Mouse (Mus musculus): ENCODE measurements around the gene Tbc1d5. TPM values are rescaled to one million over a fixed set of nuclear protein-coding genes. Genes with fewer than 3 reads are reported as not detected.

The Tbc1d5 gene
- polyA plus RNA-seq, 1 experiment, result 6.7 TPM

- no peaks in the 10 kb centered on the region for H3K79me2 ChIP-seq (ENCODE audit: control insufficient read depth, insufficient read depth)
- H3K4me3 ChIP-seq (ENCODE audit: insufficient read depth, poor library complexity, severe bottlenecking), result no peak overlapping the region
- H3K79me3 ChIP-seq (ENCODE audit: low read depth), result no peaks in the 10 kb centered on the region
- no peaks in the 10 kb centered on the region for H3K27me3 ChIP-seq (ENCODE audit: control insufficient read depth, insufficient read depth, insufficient read length)
- H3ac ChIP-seq (ENCODE audit: control insufficient read depth, insufficient read length, low read depth), result no peak overlapping the region
- H3K36me3 ChIP-seq (ENCODE audit: control insufficient read depth, insufficient read depth), result no peaks in the 10 kb centered on the region
- TF ChIP-seq USF1 (IDR thresholded peaks at IDR 0.05; ENCODE audit: low read depth), result no peak
- TF ChIP-seq CTCF (IDR thresholded peaks at IDR 0.05; ENCODE audit: control insufficient read depth, insufficient read depth, insufficient read length), result no peak
- no peak for TF ChIP-seq MYOG (IDR thresholded peaks at IDR 0.05; ENCODE audit: control insufficient read depth, extremely low read depth, insufficient read length)
- TF ChIP-seq FOSL1 (IDR thresholded peaks at IDR 0.05; ENCODE audit: insufficient read depth, low read length, poor library complexity, severe bottlenecking), result no peak
- TF ChIP-seq MYOD1 (IDR thresholded peaks at IDR 0.05; ENCODE audit: control insufficient read depth, insufficient read length, low read depth), result no peak
- no peak for TF ChIP-seq MAX (IDR thresholded peaks at IDR 0.05)
- no peak for TF ChIP-seq CEBPB (IDR thresholded peaks at IDR 0.05; ENCODE audit: low read depth)
These were observed 428.3 kb downstream of the Tbc1d5 start for GRCm38 (mm10) chr17:50750874-50751273.

DNA sequence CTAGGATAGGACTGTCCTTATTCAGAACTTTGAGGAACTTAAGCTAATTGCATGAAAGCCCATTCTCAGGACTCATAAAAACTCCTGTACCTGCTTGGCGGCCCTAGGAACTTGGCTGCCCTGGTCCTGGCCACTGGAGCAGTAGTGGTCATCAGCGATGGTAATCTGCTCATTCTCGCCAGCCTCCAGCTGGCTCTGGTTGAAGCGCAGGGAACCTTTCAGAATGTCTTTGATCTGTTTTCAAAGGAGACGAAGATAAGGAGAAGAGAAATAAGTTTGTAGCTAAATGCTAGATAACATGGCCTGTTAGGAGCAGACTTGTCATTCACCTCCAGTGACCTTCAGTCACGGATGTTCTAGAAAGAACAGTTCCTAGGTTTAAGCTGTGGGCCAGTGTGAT is 437.8 kb downstream of the Tbc1d5 start:
- TF ChIP-seq MYOG (IDR thresholded peaks at IDR 0.05; ENCODE audit: control insufficient read depth, extremely low read depth, insufficient read length), result no peak
- TF ChIP-seq FOSL1 (IDR thresholded peaks at IDR 0.05; ENCODE audit: insufficient read depth, low read length, poor library complexity, severe bottlenecking), result no peak
- no peak for TF ChIP-seq CEBPB (IDR thresholded peaks at IDR 0.05; ENCODE audit: low read depth)
- TF ChIP-seq MAX (IDR thresholded peaks at IDR 0.05), result no peak
- no peak for TF ChIP-seq MYOD1 (IDR thresholded peaks at IDR 0.05; ENCODE audit: control insufficient read depth, insufficient read length, low read depth)
- TF ChIP-seq CTCF (IDR thresholded peaks at IDR 0.05; ENCODE audit: control insufficient read depth, insufficient read depth, insufficient read length), result no peak
- TF ChIP-seq USF1 (IDR thresholded peaks at IDR 0.05; ENCODE audit: low read depth), result no peak
- Histone ChIP-seq H3K36me3 (ENCODE audit: control insufficient read depth, insufficient read depth) (no peaks in the 10 kb centered on the region), H3K79me2 (ENCODE audit: control insufficient read depth, insufficient read depth) (no peaks in the 10 kb centered on the region), H3K4me3 (ENCODE audit: insufficient read depth, poor library complexity, severe bottlenecking) (no peak overlapping the region), H3K27me3 (ENCODE audit: control insufficient read depth, insufficient read depth, insufficient read length) (no peaks in the 10 kb centered on the region), H3K79me3 (ENCODE audit: low read depth) (no peaks in the 10 kb centered on the region), H3ac (ENCODE audit: control insufficient read depth, insufficient read length, low read depth) (no peak overlapping the region)

DNA sequence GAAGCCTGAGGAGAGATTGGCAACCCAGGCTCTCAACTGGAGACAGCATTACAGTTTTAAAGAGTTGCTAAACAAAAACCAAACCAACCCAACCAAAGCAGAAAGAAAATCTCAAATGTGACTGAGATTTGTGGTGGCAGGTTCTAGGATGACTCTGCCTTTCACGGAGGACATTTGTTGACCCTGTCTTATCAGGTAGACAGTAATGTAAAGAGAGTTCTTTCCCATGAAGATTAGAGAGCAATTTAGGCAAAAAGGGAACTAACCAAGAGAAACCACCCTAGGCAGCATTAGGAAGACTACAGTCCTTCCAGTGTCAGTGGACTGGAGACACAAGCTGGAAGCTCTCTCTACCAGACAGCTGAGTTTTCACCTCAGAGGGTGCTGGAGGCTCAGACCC is 438.3 kb downstream of the Tbc1d5 start:
- H3K79me2 ChIP-seq (ENCODE audit: control insufficient read depth, insufficient read depth), result no peaks in the 10 kb centered on the region
- no peaks in the 10 kb centered on the region for H3K79me3 ChIP-seq (ENCODE audit: low read depth)
- no peak overlapping the region for H3K4me3 ChIP-seq (ENCODE audit: insufficient read depth, poor library complexity, severe bottlenecking)
- no peaks in the 10 kb centered on the region for H3K27me3 ChIP-seq (ENCODE audit: control insufficient read depth, insufficient read depth, insufficient read length)
- H3K36me3 ChIP-seq (ENCODE audit: control insufficient read depth, insufficient read depth), result no peaks in the 10 kb centered on the region
- H3ac ChIP-seq (ENCODE audit: control insufficient read depth, insufficient read length, low read depth), result no peak overlapping the region
- TF ChIP-seq MYOD1 (IDR thresholded peaks at IDR 0.05; ENCODE audit: control insufficient read depth, insufficient read length, low read depth), result no peak
- TF ChIP-seq MAX (IDR thresholded peaks at IDR 0.05), result no peak
- TF ChIP-seq CTCF (IDR thresholded peaks at IDR 0.05; ENCODE audit: control insufficient read depth, insufficient read depth, insufficient read length), result no peak
- TF ChIP-seq USF1 (IDR thresholded peaks at IDR 0.05; ENCODE audit: low read depth), result no peak
- no peak for TF ChIP-seq MYOG (IDR thresholded peaks at IDR 0.05; ENCODE audit: control insufficient read depth, extremely low read depth, insufficient read length)
- TF ChIP-seq FOSL1 (IDR thresholded peaks at IDR 0.05; ENCODE audit: insufficient read depth, low read length, poor library complexity, severe bottlenecking), result no peak
- no peak for TF ChIP-seq CEBPB (IDR thresholded peaks at IDR 0.05; ENCODE audit: low read depth)

DNA sequence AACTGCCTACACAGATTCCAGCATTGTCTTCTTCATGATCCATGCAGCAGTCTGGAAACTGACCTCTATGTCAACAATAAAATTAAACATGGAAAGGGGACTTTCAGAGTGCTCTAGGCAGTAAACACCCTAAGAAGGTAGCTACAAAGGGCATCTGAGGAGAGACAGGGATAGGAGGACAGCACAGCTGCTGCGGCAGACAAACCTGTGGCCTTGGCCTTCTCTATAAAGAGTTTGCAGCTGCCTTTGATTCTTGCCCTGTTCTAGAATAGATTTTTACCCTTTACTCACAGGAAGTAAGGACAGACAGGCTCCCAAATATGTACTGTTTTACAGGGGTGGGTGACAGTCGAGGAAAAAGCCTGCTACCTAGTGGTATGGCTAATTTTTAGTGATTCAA is 440.7 kb downstream of the Tbc1d5 start:
- Histone ChIP-seq H3K36me3 (ENCODE audit: control insufficient read depth, insufficient read depth) (no peaks in the 10 kb centered on the region), H3K79me3 (ENCODE audit: low read depth) (no peaks in the 10 kb centered on the region), H3K4me3 (ENCODE audit: insufficient read depth, poor library complexity, severe bottlenecking) (no peak overlapping the region), H3ac (ENCODE audit: control insufficient read depth, insufficient read length, low read depth) (no peak overlapping the region), H3K27me3 (ENCODE audit: control insufficient read depth, insufficient read depth, insufficient read length) (no peaks in the 10 kb centered on the region), H3K79me2 (ENCODE audit: control insufficient read depth, insufficient read depth) (no peaks in the 10 kb centered on the region)
- TF ChIP-seq MYOG (IDR thresholded peaks at IDR 0.05; ENCODE audit: control insufficient read depth, extremely low read depth, insufficient read length) (no peak), FOSL1 (IDR thresholded peaks at IDR 0.05; ENCODE audit: insufficient read depth, low read length, poor library complexity, severe bottlenecking) (no peak), CEBPB (IDR thresholded peaks at IDR 0.05; ENCODE audit: low read depth) (no peak), MYOD1 (IDR thresholded peaks at IDR 0.05; ENCODE audit: control insufficient read depth, insufficient read length, low read depth) (no peak), CTCF (IDR thresholded peaks at IDR 0.05; ENCODE audit: control insufficient read depth, insufficient read depth, insufficient read length) (no peak), MAX (IDR thresholded peaks at IDR 0.05) (no peak), USF1 (IDR thresholded peaks at IDR 0.05; ENCODE audit: low read depth) (no peak)

DNA sequence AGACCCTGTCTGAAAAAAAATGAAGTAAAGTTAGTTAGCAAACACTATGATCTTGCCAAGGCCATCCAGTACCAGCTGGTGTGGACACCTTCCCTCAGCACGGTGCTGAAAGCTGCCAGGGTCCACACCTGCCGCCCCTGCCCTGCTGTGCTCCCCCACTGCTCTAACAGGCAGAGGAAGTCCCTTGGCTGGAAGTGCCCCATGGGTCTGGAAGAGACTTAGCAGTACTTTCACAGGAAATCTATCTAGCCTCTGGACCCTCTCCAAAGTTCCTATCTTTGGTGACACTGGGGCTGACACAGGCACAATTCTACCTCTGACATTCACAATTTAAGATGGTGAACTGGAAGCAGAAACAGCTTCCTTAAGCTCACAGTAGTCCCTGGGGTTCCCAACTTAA is 442.1 kb downstream of the Tbc1d5 start:
- no peak overlapping the region for H3ac ChIP-seq (ENCODE audit: control insufficient read depth, insufficient read length, low read depth)
- no peaks in the 10 kb centered on the region for H3K79me3 ChIP-seq (ENCODE audit: low read depth)
- TF ChIP-seq MAX (IDR thresholded peaks at IDR 0.05) (no peak), CEBPB (IDR thresholded peaks at IDR 0.05; ENCODE audit: low read depth) (no peak), MYOG (IDR thresholded peaks at IDR 0.05; ENCODE audit: control insufficient read depth, extremely low read depth, insufficient read length) (no peak), FOSL1 (IDR thresholded peaks at IDR 0.05; ENCODE audit: insufficient read depth, low read length, poor library complexity, severe bottlenecking) (no peak), MYOD1 (IDR thresholded peaks at IDR 0.05; ENCODE audit: control insufficient read depth, insufficient read length, low read depth) (no peak), USF1 (IDR thresholded peaks at IDR 0.05; ENCODE audit: low read depth) (no peak), CTCF (IDR thresholded peaks at IDR 0.05; ENCODE audit: control insufficient read depth, insufficient read depth, insufficient read length) (no peak)
- no peaks in the 10 kb centered on the region for H3K27me3 ChIP-seq (ENCODE audit: control insufficient read depth, insufficient read depth, insufficient read length)
- no peaks in the 10 kb centered on the region for H3K36me3 ChIP-seq (ENCODE audit: control insufficient read depth, insufficient read depth)
- no peaks in the 10 kb centered on the region for H3K79me2 ChIP-seq (ENCODE audit: control insufficient read depth, insufficient read depth)
- no peak overlapping the region for H3K4me3 ChIP-seq (ENCODE audit: insufficient read depth, poor library complexity, severe bottlenecking)
